Comparison of ENCODE assay signal across 9 mouse cellular contexts in genomic region chr8:13506849-13507248, GRCm38 (mm10). TPM values are rescaled to one million over a fixed set of nuclear protein-coding genes. Genes with fewer than 3 reads are reported as not detected.
DNase-seq lines count a peak whose midpoint lies in the region; ATAC-seq and TF ChIP-seq lines count a peak whose summit lies in the region.
"Had no signal": no experiment of that assay in that cellular context is flagged by ENCODE, and none has a peak within 500 bp of the region (broad histone marks: within the 10 kb centered on the region; RNA-seq: fewer than 3 reads in every experiment).

No protein-coding gene starts in this region.

- DNase-seq in cerebellum, postnatal 25 days: peak; percentile 60 to 78
- peak; percentile 88 to 90 for DNase-seq in adrenal gland, postnatal 4 days (ENCODE audit: low spot score in 2 of 2)
- DNase-seq in lung, postnatal 25 days (ENCODE audit: low spot score): peak; percentile 85
- DNase-seq in urinary bladder, postnatal 36 days (ENCODE audit: low spot score in 2 of 2): peak; percentile 82 to 89
- DNase-seq in left cerebral cortex, adult 2 months (ENCODE audit: extremely low spot score in 1 of 2, low spot score in 2 of 2): no peak
- DNase-seq in embryo, embryonic 9.5 days (ENCODE audit: extremely low spot score): no peak

- H3K36me3 ChIP-seq in intestine, embryonic 16.5 days (ENCODE audit: control insufficient read depth, insufficient read depth, low read length): no peaks in the 10 kb centered on the region
- H3K36me3 ChIP-seq: limb, embryonic 12.5 days had no signal

- H3K4me2 ChIP-seq in intestine, embryonic 16.5 days (ENCODE audit: low read depth, low read length): no peak overlapping the region
- H3K4me2 ChIP-seq: limb, embryonic 12.5 days had no signal

- peak overlapping the region; percentile 81 for H3K27ac ChIP-seq in intestine, embryonic 16.5 days (ENCODE audit: low read length)
- no peak overlapping the region for H3K27ac ChIP-seq in left cerebral cortex, adult 2 months
- H3K27ac ChIP-seq: limb, embryonic 12.5 days had no signal

- no peak for ATAC-seq in cerebellum, adult (ENCODE audit: insufficient number of reproducible peaks, low FRiP score, low TSS enrichment)
- ATAC-seq in intestine, embryonic 16.5 days: peak; percentile 82

- H3K4me1 ChIP-seq in intestine, embryonic 16.5 days (ENCODE audit: control insufficient read depth, insufficient read depth, low read length): peaks cover 29% of the 10 kb centered on the region
- H3K4me1 ChIP-seq: limb, embryonic 12.5 days had no signal

- intact Hi-C loops in left cerebral cortex, adult 2 months (cut with DNase I): no loop called here

- H3K9me3 ChIP-seq in intestine, embryonic 16.5 days (ENCODE audit: control insufficient read depth, low read length): no peaks in the 10 kb centered on the region
- H3K9me3 ChIP-seq: limb, embryonic 12.5 days had no signal

- no peak overlapping the region for H3K4me3 ChIP-seq in intestine, embryonic 16.5 days (ENCODE audit: low read length)
- H3K4me3 ChIP-seq in left cerebral cortex, adult 2 months: no peak overlapping the region
- H3K4me3 ChIP-seq: limb, embryonic 12.5 days had no signal

- no peak for TF ChIP-seq CTCF in left cerebral cortex, adult 2 months (IDR thresholded peaks at IDR 0.05)

- no peaks in the 10 kb centered on the region for H3K27me3 ChIP-seq in intestine, embryonic 16.5 days (replicated peaks; ENCODE audit: control insufficient read depth, insufficient read depth, low read length)

- H3K9ac ChIP-seq in intestine, embryonic 16.5 days (ENCODE audit: low read depth, low read length): no peak overlapping the region
- H3K9ac ChIP-seq: limb, embryonic 12.5 days had no signal

- 24% methylated on average over 4 of the region's 4 CpGs for WGBS in intestine, embryonic 16.5 days

RNA-seq across cellular contexts. Expression of gene Gas6, which starts 12.6 kb away (rescaled TPM):
- total RNA-seq in adrenal gland, postnatal 4 days (2021): 100 to 1,000 TPM; 158 to 160 TPM
- polyA plus RNA-seq in intestine, embryonic 16.5 days (2015; fragmentation: Nextera tagmentation; extraction: Ambion mirVana): 55.8 and 60.7 TPM in 2 replicates
- 10 to 100 TPM; 96.8 to 98.7 TPM for total RNA-seq in left cerebral cortex, adult 2 months (2021)

RNA-seq across cellular contexts. Expression of gene 1700029H14Rik, which starts 55.4 kb away (rescaled TPM):
- total RNA-seq in adrenal gland, postnatal 4 days (2021): under 1 TPM; 0.22 to 0.37 TPM
- not detected in 2 replicates for polyA plus RNA-seq in intestine, embryonic 16.5 days (2015; fragmentation: Nextera tagmentation; extraction: Ambion mirVana)
- under 1 TPM; 0.38 to 0.77 TPM for total RNA-seq in left cerebral cortex, adult 2 months (2021)
- polyA plus RNA-seq: limb, embryonic 12.5 days had no signal

Comparison
In these comparisons a context has a peak if more than half of its experiments do, and no peak if none do; other contexts are left out.
1. DNase-seq: peak in cerebellum, postnatal 25 days (2 of 2), adrenal gland, postnatal 4 days (2 of 2), lung, postnatal 25 days (single experiment) and urinary bladder, postnatal 36 days (2 of 2); none in left cerebral cortex, adult 2 months (0 of 2) and embryo, embryonic 9.5 days (single experiment).